Mouse (Mus musculus) embryonic facial prominence, embryonic 10.5 days (tissue): ENCODE results near the gene Ppp1r37. TPM values are rescaled to one million over a fixed set of nuclear protein-coding genes. Genes with fewer than 3 reads are reported as not detected.
"Not testable (repeated sequence)": the region's sequence is repeated elsewhere in the genome, so short reads cannot be mapped to it uniquely, and the experiment has no call there.

Experiments used
- DNase-seq: peaks from one replicate; pipeline ENCODE4 v3.0.0-alpha.2; 2017; ENCODE audit warnings: low spot score
- H3K27ac ChIP-seq: fragments of 300-500 bp; sonication (generic); replicated peaks from 2 replicates; pipeline ENCODE4 v1.5.1; 2016; ENCODE audit warnings: mild to moderate bottlenecking
- H3K27me3 ChIP-seq: fragments of 300-500 bp; sonication (generic); replicated peaks from 2 replicates; pipeline ENCODE4 v1.6.1; 2016; ENCODE audit warnings: low read depth, mild to moderate bottlenecking; ENCODE audit not compliant: poor library complexity, severe bottlenecking
- H3K36me3 ChIP-seq: fragments of 300-500 bp; sonication (generic); replicated peaks from 2 replicates; pipeline ENCODE4 v1.6.1; 2016; ENCODE audit warnings: mild to moderate bottlenecking, moderate library complexity
- H3K4me1 ChIP-seq: fragments of 300-500 bp; sonication (generic); 2 replicates; pipeline ENCODE4 v1.6.1; 2016
- H3K4me3 ChIP-seq: fragments of 300-500 bp; sonication (generic); 2 replicates; pipeline ENCODE4 v1.5.1; 2016; ENCODE audit warnings: mild to moderate bottlenecking, moderate library complexity
- H3K9me3 ChIP-seq: fragments of 300-500 bp; sonication (generic); 2 replicates; pipeline ENCODE4 v1.6.1; 2016; ENCODE audit warnings: mild to moderate bottlenecking
- WGBS: fragments of 180-500 bp; shearing (Covaris S2); methylation state at CpG from one replicate; pipeline ENCODE4 v1.1.7; 2016; 5-methylcytosine and 5-hydroxymethylcytosine counted together
- polyA plus RNA-seq: library from polyadenylated mRNA; unstranded; fragments of >200 nt; fragmentation: Nextera tagmentation; extraction: Ambion mirVana; gene quantifications from 2 replicates; pipeline ENCODE4 v1.2.1, GENCODE M21; 2016

Ppp1r37 gene
- 20.7 and 22.9 TPM in 2 replicates for polyA plus RNA-seq

GRCm38 (mm10) chr7:19562643-19563410 lies at the start of gene Ppp1r37:
Gene Ppp1r37 (minus strand): TSS chr7:19563076.
- H3K9me3 ChIP-seq: peaks cover 14% of the 10 kb centered on the region; the same call in 1 of the 2 replicates
- peak within 1 kb of the TSS; percentile 100 for H3K4me3 ChIP-seq
- WGBS: 3% methylated on average over 19 of the region's 19 CpGs
- H3K4me1 ChIP-seq: peaks cover 49% of the 10 kb centered on the region
- H3K27ac ChIP-seq: peak within 1 kb of the TSS; percentile 95
- no peaks in the 10 kb centered on the region for H3K27me3 ChIP-seq
- peaks cover 57% of the 10 kb centered on the region for H3K36me3 ChIP-seq
- no peak for DNase-seq

- Histone ChIP-seq H3K36me3 (no peaks in the 10 kb centered on the region), H3K4me1 (no peaks in the 10 kb centered on the region), H3K27ac (no peak overlapping the region), H3K4me3 (no peak overlapping the region), H3K9me3 (no peaks in the 10 kb centered on the region), H3K27me3 (no peaks in the 10 kb centered on the region)
- WGBS: 75% methylated on average over 5 of the region's 5 CpGs
- no peak for DNase-seq
Measured at GRCm38 (mm10) chr7:19610969-19611368, 48.1 kb upstream of the Ppp1r37 start.

- Histone ChIP-seq H3K27ac (no peak overlapping the region), H3K4me3 (no peak overlapping the region), H3K36me3 (no peaks in the 10 kb centered on the region), H3K27me3 (no peaks in the 10 kb centered on the region), H3K4me1 (no peaks in the 10 kb centered on the region), H3K9me3 (no peaks in the 10 kb centered on the region)
- no peak for DNase-seq
- 92% methylated on average over 12 of the region's 12 CpGs for WGBS
Measured at GRCm38 (mm10) chr7:19609641-19610332, 46.9 kb upstream of the Ppp1r37 start.

- peaks cover 5% of the 10 kb centered on the region for H3K36me3 ChIP-seq
- peaks cover 16% of the 10 kb centered on the region for H3K4me1 ChIP-seq
- no peaks in the 10 kb centered on the region for H3K9me3 ChIP-seq
- WGBS: 84% methylated on average over 5 of the region's 5 CpGs
- H3K4me3 ChIP-seq: no peak overlapping the region
- H3K27ac ChIP-seq: no peak overlapping the region
- H3K27me3 ChIP-seq: no peaks in the 10 kb centered on the region
- DNase-seq: no peak
Measured at GRCm38 (mm10) chr7:19607291-19607690, 44.4 kb upstream of the Ppp1r37 start.

GRCm38 (mm10) chr7:19604606-19605214 lies 41.8 kb upstream of the Ppp1r37 start:
- Histone ChIP-seq H3K4me3 (peak overlapping the region; percentile 100), H3K4me1 (peaks cover 24% of the 10 kb centered on the region), H3K27ac (peak overlapping the region; percentile 95), H3K36me3 (peaks cover 30% of the 10 kb centered on the region)
- not testable (repeated sequence) for H3K27me3 ChIP-seq, H3K9me3 ChIP-seq, DNase-seq
- WGBS: 58% methylated on average over 10 of the region's 10 CpGs

- Histone ChIP-seq H3K4me3 (peak within 1 kb of the TSS; percentile 100), H3K36me3 (peaks cover 37% of the 10 kb centered on the region), H3K4me1 (peaks cover 24% of the 10 kb centered on the region), H3K27ac (peak within 1 kb of the TSS; percentile 95), H3K9me3 (no peaks in the 10 kb centered on the region), H3K27me3 (no peaks in the 10 kb centered on the region)
- WGBS: 2% methylated on average over 57 of the region's 57 CpGs
- peak; percentile 96 for DNase-seq
Measured at GRCm38 (mm10) chr7:19603849-19604605, 41.2 kb upstream of the Ppp1r37 start, which contains the start of gene Clasrp. Gene Clasrp (minus strand): TSS chr7:19604486.

GRCm38 (mm10) chr7:19603055-19603454 lies 40.2 kb upstream of the Ppp1r37 start:
- 84% methylated on average over 12 of the region's 12 CpGs for WGBS
- peak overlapping the region; percentile 100 for H3K4me3 ChIP-seq

GRCm38 (mm10) chr7:19600562-19600961 lies 37.7 kb upstream of the Ppp1r37 start:
- peaks cover 67% of the 10 kb centered on the region for H3K36me3 ChIP-seq
- H3K4me3 ChIP-seq: no peak overlapping the region
- H3K9me3 ChIP-seq: no peaks in the 10 kb centered on the region
- peaks cover 24% of the 10 kb centered on the region for H3K4me1 ChIP-seq
- DNase-seq: no peak
- no peaks in the 10 kb centered on the region for H3K27me3 ChIP-seq
- no peak overlapping the region for H3K27ac ChIP-seq
- WGBS: 69% methylated on average over 5 of the region's 5 CpGs

More at GRCm38 (mm10) chr7:19603055-19603454, 40.2 kb upstream of the Ppp1r37 start:
- no peak for DNase-seq
- H3K27ac ChIP-seq: no peak overlapping the region
- no peaks in the 10 kb centered on the region for H3K27me3 ChIP-seq
- H3K9me3 ChIP-seq: no peaks in the 10 kb centered on the region
- peaks cover 47% of the 10 kb centered on the region for H3K36me3 ChIP-seq
- H3K4me1 ChIP-seq: peaks cover 24% of the 10 kb centered on the region

GRCm38 (mm10) chr7:19593061-19593730 lies 30.3 kb upstream of the Ppp1r37 start:
- Histone ChIP-seq H3K9me3 (no peaks in the 10 kb centered on the region), H3K27ac (no peak overlapping the region), H3K4me1 (no peaks in the 10 kb centered on the region), H3K27me3 (no peaks in the 10 kb centered on the region), H3K36me3 (peaks cover 95% of the 10 kb centered on the region), H3K4me3 (no peak overlapping the region)
- DNase-seq: no peak
- 90% methylated on average over 10 of the region's 10 CpGs for WGBS

GRCm38 (mm10) chr7:19589917-19590316 lies 27.0 kb upstream of the Ppp1r37 start:
- H3K27ac ChIP-seq: no peak overlapping the region
- no peak overlapping the region for H3K4me3 ChIP-seq
- no peaks in the 10 kb centered on the region for H3K4me1 ChIP-seq
- DNase-seq: peak; percentile 66
- H3K9me3 ChIP-seq: no peaks in the 10 kb centered on the region
- WGBS: 69% methylated on average over 3 of the region's 3 CpGs
- H3K27me3 ChIP-seq: no peaks in the 10 kb centered on the region
- peaks cover 100% of the 10 kb centered on the region for H3K36me3 ChIP-seq

- 59% methylated on average over 3 of the region's 3 CpGs for WGBS
- no peaks in the 10 kb centered on the region for H3K27me3 ChIP-seq
- H3K27ac ChIP-seq: no peak overlapping the region
- H3K9me3 ChIP-seq: no peaks in the 10 kb centered on the region
- peaks cover 100% of the 10 kb centered on the region for H3K36me3 ChIP-seq
- H3K4me3 ChIP-seq: no peak overlapping the region
- DNase-seq: peak; percentile 65
- no peaks in the 10 kb centered on the region for H3K4me1 ChIP-seq
Measured at GRCm38 (mm10) chr7:19589207-19589606, 26.3 kb upstream of the Ppp1r37 start.
